Mouse (Mus musculus): ENCODE data around the gene Scand1. TPM values are rescaled to one million over a fixed set of nuclear protein-coding genes. Genes with fewer than 3 reads are reported as not detected.

The Scand1 gene
- polyA plus RNA-seq, 1 experiment from 2014 or later, result 63.5 TPM

DNA sequence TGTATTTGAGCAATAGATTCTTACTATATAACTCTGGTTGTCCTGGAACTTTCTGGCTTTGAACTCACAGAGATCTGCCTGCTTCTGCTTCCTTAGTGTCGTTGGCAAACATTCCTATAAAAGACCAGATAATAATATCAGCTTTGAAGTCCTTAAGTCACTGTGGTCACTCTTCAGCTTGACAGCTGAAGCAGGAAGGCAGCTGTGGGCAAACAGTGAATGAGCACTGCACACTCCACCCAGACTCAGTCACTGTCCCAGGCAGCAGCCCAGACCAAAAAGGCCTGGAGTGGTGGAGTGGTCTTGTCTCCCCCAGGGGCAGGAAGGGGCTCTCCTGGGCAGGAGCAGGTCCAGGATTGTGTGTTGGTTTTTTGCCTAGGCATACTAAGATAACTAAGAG lies 20.5 kb downstream of the Scand1 start:
- H3K36me3 ChIP-seq (ENCODE audit: control insufficient read depth, insufficient read depth, low read length), result peaks cover 71% of the 10 kb centered on the region
- ATAC-seq (ENCODE audit: insufficient number of reproducible peaks, insufficient read depth, low FRiP score, low read depth), result no peak
- 73% methylated on average over 1 of the region's 1 CpGs for WGBS

GRCm38 (mm10) chr2:156289552-156290160 lies 22.8 kb downstream of the Scand1 start:
- ATAC-seq (ENCODE audit: insufficient number of reproducible peaks, insufficient read depth, low FRiP score, low read depth), result no peak
- H3K27me3 ChIP-seq (ENCODE audit: control insufficient read depth, insufficient read depth, low read length), result no peaks in the 10 kb centered on the region
- no peak overlapping the region for H3K4me3 ChIP-seq (ENCODE audit: control insufficient read depth in 1 of 2, insufficient read depth in 1 of 2, low read depth in 1 of 2, low read length in 2 of 2)
- 44% methylated on average over 2 of the region's 2 CpGs for WGBS
- peaks cover 66% of the 10 kb centered on the region for H3K36me3 ChIP-seq (ENCODE audit: control insufficient read depth, insufficient read depth, low read length)
- H3K9me3 ChIP-seq (ENCODE audit: control insufficient read depth, low read length), result no peaks in the 10 kb centered on the region
- no peak overlapping the region for H3K4me2 ChIP-seq (ENCODE audit: low read length)
- peak overlapping the region; percentile 68 to 73 for H3K27ac ChIP-seq (replicated peaks in 1 of 2; ENCODE audit: control insufficient read depth in 1 of 2, insufficient read depth in 1 of 2, low read depth in 2 of 2, low read length in 2 of 2)
- H3K4me1 ChIP-seq (ENCODE audit: control insufficient read depth in 2 of 2, insufficient read depth in 2 of 2, low read length in 2 of 2), result peaks cover 3 to 8% of the 10 kb centered on the region in 2 experiments
- H3K9ac ChIP-seq (ENCODE audit: low read length), result no peak overlapping the region

More for the DNA sequence above, 20.5 kb downstream of the Scand1 start:
- no peak overlapping the region for H3K4me3 ChIP-seq (ENCODE audit: control insufficient read depth in 1 of 2, insufficient read depth in 1 of 2, low read depth in 1 of 2, low read length in 2 of 2)
- no peaks in the 10 kb centered on the region for H3K9me3 ChIP-seq (ENCODE audit: control insufficient read depth, low read length)
- no peak overlapping the region for H3K4me2 ChIP-seq (ENCODE audit: low read length)
- H3K9ac ChIP-seq (ENCODE audit: low read length), result no peak overlapping the region
- no peak overlapping the region for H3K27ac ChIP-seq (replicated peaks in 1 of 2; ENCODE audit: control insufficient read depth in 1 of 2, insufficient read depth in 1 of 2, low read depth in 2 of 2, low read length in 2 of 2)
- H3K27me3 ChIP-seq (ENCODE audit: control insufficient read depth, insufficient read depth, low read length), result no peaks in the 10 kb centered on the region
- peaks cover 3 to 8% of the 10 kb centered on the region in 2 experiments for H3K4me1 ChIP-seq (ENCODE audit: control insufficient read depth in 2 of 2, insufficient read depth in 2 of 2, low read length in 2 of 2)

GRCm38 (mm10) chr2:156288222-156288621 lies 24.3 kb downstream of the Scand1 start:
- no peak for ATAC-seq (ENCODE audit: insufficient number of reproducible peaks, insufficient read depth, low FRiP score, low read depth)

DNA sequence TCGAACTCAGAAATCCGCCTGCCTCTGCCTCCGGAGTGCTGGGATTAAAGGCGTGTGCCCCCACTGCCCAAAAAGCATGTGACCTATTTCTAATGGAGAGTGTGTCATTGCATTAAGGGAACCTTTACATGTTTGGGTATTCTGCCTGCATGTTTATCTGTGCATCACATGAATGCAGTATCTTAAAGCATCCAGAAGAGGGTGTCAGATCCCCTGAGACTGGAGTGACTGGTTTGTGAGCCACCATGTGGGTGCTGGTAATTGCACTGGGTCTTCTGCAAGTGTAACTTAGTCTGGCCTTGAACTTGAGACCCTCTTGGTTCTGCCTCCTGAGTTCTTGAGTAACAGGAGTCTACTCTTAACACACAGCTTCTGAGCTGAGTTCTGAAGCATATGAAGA lies 25.8 kb downstream of the Scand1 start:
- Histone ChIP-seq H3K9ac (ENCODE audit: low read length) (no peak overlapping the region), H3K4me2 (ENCODE audit: low read length) (no peak overlapping the region), H3K36me3 (ENCODE audit: control insufficient read depth, insufficient read depth, low read length) (peaks cover 52% of the 10 kb centered on the region), H3K4me1 (ENCODE audit: control insufficient read depth in 2 of 2, insufficient read depth in 2 of 2, low read length in 2 of 2) (peaks cover 3 to 8% of the 10 kb centered on the region in 2 experiments), H3K27ac (replicated peaks in 1 of 2; ENCODE audit: control insufficient read depth in 1 of 2, insufficient read depth in 1 of 2, low read depth in 2 of 2, low read length in 2 of 2) (no peak overlapping the region), H3K27me3 (ENCODE audit: control insufficient read depth, insufficient read depth, low read length) (no peaks in the 10 kb centered on the region), H3K4me3 (ENCODE audit: control insufficient read depth in 1 of 2, insufficient read depth in 1 of 2, low read depth in 1 of 2, low read length in 2 of 2) (no peak overlapping the region), H3K9me3 (ENCODE audit: control insufficient read depth, low read length) (no peaks in the 10 kb centered on the region)
- no peak for ATAC-seq (ENCODE audit: insufficient number of reproducible peaks, insufficient read depth, low FRiP score, low read depth)
- 95% methylated on average over 4 of the region's 4 CpGs for WGBS

More at GRCm38 (mm10) chr2:156288222-156288621, 24.3 kb downstream of the Scand1 start:
- no peaks in the 10 kb centered on the region for H3K27me3 ChIP-seq (ENCODE audit: control insufficient read depth, insufficient read depth, low read length)
- peaks cover 51% of the 10 kb centered on the region for H3K36me3 ChIP-seq (ENCODE audit: control insufficient read depth, insufficient read depth, low read length)
- H3K4me1 ChIP-seq (ENCODE audit: control insufficient read depth in 2 of 2, insufficient read depth in 2 of 2, low read length in 2 of 2), result peaks cover 3 to 8% of the 10 kb centered on the region in 2 experiments
- no peak overlapping the region for H3K9ac ChIP-seq (ENCODE audit: low read length)
- 85% methylated on average over 2 of the region's 2 CpGs for WGBS
- H3K9me3 ChIP-seq (ENCODE audit: control insufficient read depth, low read length), result no peaks in the 10 kb centered on the region
- H3K4me2 ChIP-seq (ENCODE audit: low read length), result no peak overlapping the region
- no peak overlapping the region for H3K4me3 ChIP-seq (ENCODE audit: control insufficient read depth in 1 of 2, insufficient read depth in 1 of 2, low read depth in 1 of 2, low read length in 2 of 2)
- H3K27ac ChIP-seq (replicated peaks in 1 of 2; ENCODE audit: control insufficient read depth in 1 of 2, insufficient read depth in 1 of 2, low read depth in 2 of 2, low read length in 2 of 2), result no peak overlapping the region

- H3K4me3 ChIP-seq (ENCODE audit: control insufficient read depth in 1 of 2, insufficient read depth in 1 of 2, low read depth in 1 of 2, low read length in 2 of 2), result no peak overlapping the region
- WGBS, result 45% methylated on average over 2 of the region's 2 CpGs
- ATAC-seq (ENCODE audit: insufficient number of reproducible peaks, insufficient read depth, low FRiP score, low read depth), result no peak
- peaks cover 48% of the 10 kb centered on the region for H3K36me3 ChIP-seq (ENCODE audit: control insufficient read depth, insufficient read depth, low read length)
- no peak overlapping the region for H3K4me2 ChIP-seq (ENCODE audit: low read length)
- H3K27me3 ChIP-seq (ENCODE audit: control insufficient read depth, insufficient read depth, low read length), result no peaks in the 10 kb centered on the region
- H3K27ac ChIP-seq (replicated peaks in 1 of 2; ENCODE audit: control insufficient read depth in 1 of 2, insufficient read depth in 1 of 2, low read depth in 2 of 2, low read length in 2 of 2), result no peak overlapping the region
- peaks cover 6 to 8% of the 10 kb centered on the region in 2 experiments; a peak in 3 of 4 replicates for H3K4me1 ChIP-seq (ENCODE audit: control insufficient read depth in 2 of 2, insufficient read depth in 2 of 2, low read length in 2 of 2)
- H3K9ac ChIP-seq (ENCODE audit: low read length), result no peak overlapping the region
- H3K9me3 ChIP-seq (ENCODE audit: control insufficient read depth, low read length), result no peaks in the 10 kb centered on the region
These were observed 27.3 kb downstream of the Scand1 start for GRCm38 (mm10) chr2:156285161-156285560.

DNA sequence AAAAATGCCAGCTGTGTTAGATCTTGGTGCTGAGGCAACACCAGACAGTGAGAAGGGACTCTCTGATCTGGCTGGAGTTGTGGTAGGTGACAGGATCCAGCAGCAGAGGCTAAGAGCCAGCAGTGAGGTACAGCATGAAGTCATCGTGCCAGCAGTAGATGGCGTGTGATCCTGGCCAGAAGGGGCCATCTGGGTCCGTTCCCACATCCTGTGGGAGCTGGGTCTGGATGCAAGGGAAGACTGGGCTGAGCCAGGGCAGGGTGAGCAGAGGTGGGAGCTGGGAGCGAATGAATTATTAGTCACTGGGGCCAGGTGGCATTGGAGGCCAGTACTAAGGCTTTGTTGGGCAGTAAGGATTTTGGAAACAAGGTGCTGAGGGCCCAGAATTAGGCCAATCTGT lies 31.3 kb downstream of the Scand1 start:
- 44% methylated on average over 4 of the region's 4 CpGs for WGBS

DNA sequence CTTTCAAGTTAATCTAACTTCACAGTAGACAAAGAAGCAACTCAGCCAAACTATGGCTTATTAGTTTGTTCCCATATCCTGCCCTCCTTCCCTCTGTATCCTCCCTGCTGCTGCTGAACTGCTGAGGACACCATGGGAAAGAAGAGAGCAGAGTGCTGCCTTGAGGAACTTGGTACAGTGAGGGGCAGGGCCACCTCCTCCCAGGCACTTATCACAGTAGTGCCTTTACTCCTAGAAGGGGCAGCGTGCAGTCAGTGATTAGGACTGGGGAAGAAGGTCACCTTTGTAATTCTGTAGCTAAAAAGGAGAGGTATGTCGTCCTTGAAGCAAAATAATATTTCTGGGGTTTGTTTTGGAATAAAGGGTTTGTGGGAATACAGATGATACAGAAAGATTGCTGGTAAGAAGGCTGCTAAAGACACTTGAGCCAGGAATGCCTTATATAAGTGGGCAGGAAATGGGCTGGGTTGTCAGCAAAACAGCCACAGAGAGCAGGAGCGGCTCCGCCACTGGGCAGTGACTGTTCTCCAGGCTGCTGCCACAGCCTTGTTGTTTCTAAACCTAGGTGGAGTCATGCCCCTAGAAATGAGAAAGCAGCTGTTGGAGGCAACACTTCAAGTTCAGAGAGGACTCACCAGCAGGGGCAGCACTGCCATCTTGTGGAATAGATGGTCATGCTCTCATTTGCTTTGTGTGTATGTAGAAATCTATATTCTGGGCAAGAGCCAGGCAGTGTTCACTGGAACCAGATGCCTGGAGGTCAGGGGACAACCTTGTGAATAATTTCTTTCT lies 34.1 kb downstream of the Scand1 start:
- Histone ChIP-seq H3K9me3 (ENCODE audit: control insufficient read depth, low read length) (no peaks in the 10 kb centered on the region), H3K36me3 (ENCODE audit: control insufficient read depth, insufficient read depth, low read length) (peaks cover 37% of the 10 kb centered on the region), H3K27me3 (ENCODE audit: control insufficient read depth, insufficient read depth, low read length) (no peaks in the 10 kb centered on the region), H3K4me1 (ENCODE audit: control insufficient read depth in 2 of 2, insufficient read depth in 2 of 2, low read length in 2 of 2) (peaks cover 5% of the 10 kb centered on the region in 2 experiments; a peak in 3 of 4 replicates), H3K27ac (replicated peaks in 1 of 2; ENCODE audit: control insufficient read depth in 1 of 2, insufficient read depth in 1 of 2, low read depth in 2 of 2, low read length in 2 of 2) (peak overlapping the region; percentile 48 to 71; a peak in 3 of 4 replicates), H3K4me2 (ENCODE audit: low read length) (0 out of 2 replicates have a peak overlapping the region, but pooled peaks have one; percentile 11), H3K9ac (ENCODE audit: low read length) (peak overlapping the region; percentile 38; the same call in 1 of the 2 replicates), H3K4me3 (ENCODE audit: control insufficient read depth in 1 of 2, insufficient read depth in 1 of 2, low read depth in 1 of 2, low read length in 2 of 2) (no peak overlapping the region)
- 9% methylated on average over 4 of the region's 4 CpGs for WGBS
- ATAC-seq (ENCODE audit: insufficient number of reproducible peaks, insufficient read depth, low FRiP score, low read depth), result 0 out of 2 replicates have a peak, but pooled peaks have one; percentile 41

More for the DNA sequence above, 31.3 kb downstream of the Scand1 start:
- peak; percentile 57; the same call in 1 of the 2 replicates for ATAC-seq (ENCODE audit: insufficient number of reproducible peaks, insufficient read depth, low FRiP score, low read depth)
- Histone ChIP-seq H3K4me3 (ENCODE audit: control insufficient read depth in 1 of 2, insufficient read depth in 1 of 2, low read depth in 1 of 2, low read length in 2 of 2) (no peak overlapping the region), H3K27ac (replicated peaks in 1 of 2; ENCODE audit: control insufficient read depth in 1 of 2, insufficient read depth in 1 of 2, low read depth in 2 of 2, low read length in 2 of 2) (no peak overlapping the region), H3K9me3 (ENCODE audit: control insufficient read depth, low read length) (no peaks in the 10 kb centered on the region), H3K36me3 (ENCODE audit: control insufficient read depth, insufficient read depth, low read length) (peaks cover 35% of the 10 kb centered on the region), H3K27me3 (ENCODE audit: control insufficient read depth, insufficient read depth, low read length) (no peaks in the 10 kb centered on the region), H3K4me2 (ENCODE audit: low read length) (no peak overlapping the region), H3K4me1 (ENCODE audit: control insufficient read depth in 2 of 2, insufficient read depth in 2 of 2, low read length in 2 of 2) (peaks cover 5% of the 10 kb centered on the region in 2 experiments; a peak in 3 of 4 replicates), H3K9ac (ENCODE audit: low read length) (no peak overlapping the region)
